Mouse (Mus musculus): Measurements from ENCODE around the gene Bin2. TPM values are rescaled to one million over a fixed set of nuclear protein-coding genes. Genes with fewer than 3 reads are reported as not detected.

Bin2 gene
- total RNA-seq, 2 experiments from 2014 or later, result 0.53 to 0.89 TPM

- intact Hi-C loops (cut with DNase I; ENCODE audit: low total_unique reads), result loop anchor here (5.0 kb wide), 1 partner anchor 217 kb away; the partner anchor contains the start of gene Letmd1
- DNase-seq, result no peak
Measured at GRCm38 (mm10) chr15:100684450-100684849, 15.1 kb upstream of the Bin2 start.

DNA sequence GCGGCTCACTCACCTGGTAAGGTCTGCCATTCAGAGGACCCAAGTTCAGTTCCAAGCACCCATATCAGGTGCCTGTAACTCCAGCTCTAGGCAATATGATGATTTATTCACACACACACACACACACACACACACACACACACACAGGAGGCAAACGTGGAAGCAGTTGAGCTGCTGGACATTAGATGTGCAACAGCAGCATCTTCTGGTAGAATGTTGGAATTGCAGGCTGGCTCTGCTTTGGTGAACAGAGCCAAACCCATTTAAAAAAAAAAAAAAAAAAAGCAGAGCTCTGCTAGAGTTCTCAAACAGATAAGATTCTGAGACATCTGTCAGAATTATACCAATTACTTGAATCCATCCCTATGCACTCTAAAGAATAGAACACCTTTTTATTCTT lies 13.7 kb upstream of the Bin2 start:
- DNase-seq, result peak; percentile 70
- intact Hi-C loops (cut with DNase I; ENCODE audit: low total_unique reads), result loop anchor here (5.0 kb wide), 1 partner anchor 216 kb away; the partner anchor contains the start of gene Letmd1

- no peak for DNase-seq
- intact Hi-C loops (cut with DNase I; ENCODE audit: low total_unique reads), result loop anchor here (5.0 kb wide), 1 partner anchor 214 kb away; the partner anchor contains the start of gene Letmd1
Measured at GRCm38 (mm10) chr15:100681770-100682169, 12.4 kb upstream of the Bin2 start.

DNA sequence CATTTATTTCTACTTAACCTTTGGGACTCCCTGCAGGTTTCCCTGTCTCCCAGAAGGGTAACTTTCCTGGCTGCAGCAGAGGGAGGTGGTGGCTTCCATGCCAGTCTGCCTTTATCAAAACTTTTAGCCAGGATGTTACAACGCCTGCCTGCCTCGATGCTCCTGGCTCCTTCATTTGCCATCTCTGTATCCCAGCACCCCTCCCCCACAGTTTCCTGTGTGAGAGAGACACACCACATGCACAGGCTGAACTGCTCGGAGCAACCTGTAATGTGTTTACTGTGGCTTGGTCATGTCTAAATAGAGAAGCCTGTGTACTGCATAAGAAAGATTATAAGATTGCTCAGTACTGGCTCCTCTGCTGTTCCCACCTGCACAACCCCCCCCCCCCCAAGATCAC lies 11.0 kb upstream of the Bin2 start:
- intact Hi-C loops (cut with DNase I; ENCODE audit: low total_unique reads), result loop anchor here (5.0 kb wide), 1 partner anchor 213 kb away; the partner anchor contains the start of gene Letmd1
- no peak for DNase-seq

- DNase-seq, result no peak
- intact Hi-C loops (cut with DNase I; ENCODE audit: low total_unique reads), result loop anchor here (5.0 kb wide), 1 partner anchor 142 kb away; no protein-coding TSS in a partner anchor
Measured at GRCm38 (mm10) chr15:100679005-100679404, 9.7 kb upstream of the Bin2 start.

DNA sequence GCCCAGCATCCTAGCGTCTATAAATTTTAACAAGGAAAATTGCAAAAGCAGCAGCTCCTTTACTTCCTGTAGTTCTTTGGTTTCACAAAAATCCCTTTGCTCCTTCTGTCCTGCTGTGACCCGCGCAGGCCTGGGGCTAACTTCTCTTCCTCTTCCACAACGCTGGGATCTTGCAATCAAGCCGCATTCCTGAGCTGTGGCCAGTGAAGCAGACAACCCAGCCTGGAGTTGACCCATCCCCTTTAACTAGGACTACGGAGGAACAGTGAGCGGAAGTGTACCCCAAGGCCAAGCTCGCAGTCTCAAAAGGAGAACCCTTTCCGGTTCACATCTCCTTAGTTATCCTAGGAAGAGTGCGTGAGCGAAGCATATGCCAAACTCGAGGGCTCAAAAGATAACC lies 9.2 kb upstream of the Bin2 start:
- DNase-seq, result no peak
- intact Hi-C loops (cut with DNase I; ENCODE audit: low total_unique reads), result loop anchor here (5.0 kb wide), 1 partner anchor 141 kb away; no protein-coding TSS in a partner anchor

GRCm38 (mm10) chr15:100677675-100678074 lies 8.3 kb upstream of the Bin2 start:
- intact Hi-C loops (cut with DNase I; ENCODE audit: low total_unique reads), result loop anchor here (5.0 kb wide), 1 partner anchor 140 kb away; no protein-coding TSS in a partner anchor
- DNase-seq, result no peak

DNA sequence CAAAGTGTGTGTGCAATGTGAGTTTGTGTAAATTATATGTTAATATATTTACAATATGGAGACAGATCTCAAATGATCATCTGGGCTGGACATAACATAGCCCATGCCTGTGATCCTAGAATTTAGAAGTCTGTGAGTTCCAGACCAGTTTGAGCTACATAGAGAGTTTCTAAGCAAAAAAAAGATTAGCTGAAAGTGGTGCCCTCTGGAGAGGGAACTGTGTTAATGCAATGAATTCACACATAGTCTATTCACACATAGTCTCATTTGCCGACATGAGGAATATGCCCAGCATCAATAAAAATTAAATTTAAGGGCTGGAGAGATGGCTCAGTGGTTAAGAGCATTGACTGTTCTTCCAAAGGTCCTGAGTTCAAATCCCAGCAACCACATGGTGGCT lies 7.2 kb upstream of the Bin2 start:
- intact Hi-C loops (cut with DNase I; ENCODE audit: low total_unique reads), result loop anchor here (5.0 kb wide), 1 partner anchor 139 kb away; no protein-coding TSS in a partner anchor
- DNase-seq, result no peak

DNA sequence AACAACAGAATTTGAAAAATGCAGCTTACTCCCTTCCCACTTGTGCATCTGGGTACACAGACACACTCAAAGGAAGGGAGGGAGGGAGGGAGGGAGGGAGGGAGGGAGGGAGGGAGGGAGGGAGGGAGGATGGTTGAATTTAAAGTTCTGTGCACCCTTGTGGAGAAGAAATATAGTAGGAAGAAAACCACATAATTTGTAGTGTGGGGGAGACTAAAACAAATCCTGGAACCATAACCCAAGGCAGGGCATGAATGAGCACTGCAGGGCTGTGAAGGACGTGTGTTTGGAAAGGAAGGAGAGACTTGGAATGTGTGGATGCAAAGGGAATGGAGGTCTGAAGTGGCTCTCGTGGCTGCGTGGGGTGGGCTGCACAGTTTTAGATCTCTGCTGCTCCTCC lies 6.1 kb upstream of the Bin2 start:
- intact Hi-C loops (cut with DNase I; ENCODE audit: low total_unique reads), result loop anchor here (5.0 kb wide), 1 partner anchor 138 kb away; no protein-coding TSS in a partner anchor
- DNase-seq, result no peak

DNA sequence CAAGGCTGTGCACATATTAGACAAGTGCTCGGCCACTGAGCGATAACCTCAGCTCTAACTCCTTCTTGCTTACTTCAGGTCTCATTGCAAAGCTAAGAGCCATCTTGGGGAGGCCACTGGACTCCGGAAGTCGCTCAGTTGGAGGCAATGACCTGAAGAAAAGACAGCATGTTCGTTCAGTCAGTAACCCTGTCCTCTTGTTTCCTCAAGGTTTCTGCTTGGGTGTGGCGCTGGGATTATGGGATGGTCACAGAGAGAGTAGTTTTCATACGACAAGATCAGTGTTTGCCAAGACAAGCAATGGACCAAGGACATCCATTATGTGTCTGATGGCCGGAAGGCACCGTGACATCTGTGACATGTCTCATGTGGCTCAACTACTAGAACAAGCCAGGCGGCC lies 5.2 kb upstream of the Bin2 start:
- no peak for DNase-seq
- intact Hi-C loops (cut with DNase I; ENCODE audit: low total_unique reads), result no loop called here

DNA sequence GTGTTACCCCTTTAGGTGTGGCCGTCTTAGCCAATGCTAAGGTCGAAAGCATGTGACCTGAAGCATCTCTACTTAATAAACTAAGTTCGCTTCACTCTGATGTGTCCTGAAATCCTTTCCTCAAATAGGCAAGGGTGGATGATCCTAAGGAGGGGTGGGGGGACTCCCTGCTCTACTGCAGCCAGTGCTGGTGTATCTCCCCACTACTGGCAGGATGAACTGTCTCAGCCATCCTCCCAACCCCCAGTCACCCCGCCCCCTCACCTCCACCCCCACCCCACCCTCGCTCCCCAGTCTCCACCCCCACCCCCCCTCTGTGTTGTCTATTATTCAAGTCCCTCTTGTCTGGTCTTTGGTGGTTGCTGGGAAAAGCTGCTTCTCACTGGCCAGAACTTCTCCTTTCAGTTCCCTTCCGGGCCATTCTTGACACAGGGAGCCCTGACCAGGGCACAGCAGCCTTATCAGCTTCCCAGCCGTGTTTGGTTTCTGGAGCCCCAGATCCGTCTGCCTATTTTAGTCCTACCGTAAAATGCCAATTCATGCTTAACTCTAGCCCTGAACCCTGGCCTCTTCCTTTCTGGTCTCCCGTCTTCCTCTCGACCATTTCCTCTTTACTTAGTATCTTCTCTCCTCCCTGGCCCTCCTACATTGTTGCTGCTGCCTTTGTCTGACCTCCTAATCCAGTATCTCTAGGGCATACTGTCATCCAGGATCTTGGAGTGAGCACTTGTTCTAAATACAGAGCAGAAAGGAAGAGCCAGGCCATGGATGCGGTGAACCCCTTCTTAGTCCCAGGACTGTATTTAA lies 4.4 kb upstream of the Bin2 start:
- DNase-seq, result no peak
- intact Hi-C loops (cut with DNase I; ENCODE audit: low total_unique reads), result no loop called here

DNA sequence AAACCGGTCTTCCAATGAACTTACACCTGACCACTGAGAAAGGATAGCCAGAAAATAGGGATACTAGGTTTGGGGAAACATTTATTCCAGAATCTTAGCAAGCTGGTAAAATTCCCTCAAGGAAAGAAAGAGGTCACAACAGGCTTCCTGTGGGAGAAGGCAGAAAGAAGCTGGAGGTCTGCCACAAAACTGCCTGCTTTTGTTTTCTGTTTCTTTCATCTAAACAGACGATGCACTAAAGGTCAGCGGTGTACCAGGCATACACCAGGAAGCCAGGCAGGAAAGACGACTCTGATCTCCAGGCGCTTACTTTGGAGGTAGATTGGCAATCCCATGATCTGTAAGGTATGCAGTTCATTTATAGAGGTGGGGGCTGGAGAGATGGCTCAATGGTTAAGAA lies 1.5 kb upstream of the Bin2 start:
- DNase-seq, result no peak
- intact Hi-C loops (cut with DNase I; ENCODE audit: low total_unique reads), result no loop called here

DNA sequence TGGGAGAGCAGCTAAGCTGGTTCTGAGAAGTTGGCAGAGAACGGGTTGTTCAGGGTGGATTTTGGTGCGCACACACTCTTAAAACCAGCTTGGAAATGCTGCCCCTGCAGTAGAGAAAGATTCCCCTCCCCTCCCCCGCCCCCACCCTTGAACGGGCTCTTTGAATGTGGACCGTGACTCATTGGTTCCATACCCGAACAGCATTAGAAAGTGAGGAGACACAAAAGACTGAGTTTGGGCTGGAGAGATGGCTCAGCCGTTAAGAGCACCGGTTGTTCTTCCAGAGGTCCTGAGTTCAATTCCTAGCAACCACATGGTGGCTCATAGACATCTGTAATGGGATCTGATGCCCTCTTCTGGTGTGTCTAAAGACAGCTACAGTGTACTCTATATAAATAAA lies 651 bp upstream of the Bin2 start:
- no peak for DNase-seq
- intact Hi-C loops (cut with DNase I; ENCODE audit: low total_unique reads), result no loop called here

DNA sequence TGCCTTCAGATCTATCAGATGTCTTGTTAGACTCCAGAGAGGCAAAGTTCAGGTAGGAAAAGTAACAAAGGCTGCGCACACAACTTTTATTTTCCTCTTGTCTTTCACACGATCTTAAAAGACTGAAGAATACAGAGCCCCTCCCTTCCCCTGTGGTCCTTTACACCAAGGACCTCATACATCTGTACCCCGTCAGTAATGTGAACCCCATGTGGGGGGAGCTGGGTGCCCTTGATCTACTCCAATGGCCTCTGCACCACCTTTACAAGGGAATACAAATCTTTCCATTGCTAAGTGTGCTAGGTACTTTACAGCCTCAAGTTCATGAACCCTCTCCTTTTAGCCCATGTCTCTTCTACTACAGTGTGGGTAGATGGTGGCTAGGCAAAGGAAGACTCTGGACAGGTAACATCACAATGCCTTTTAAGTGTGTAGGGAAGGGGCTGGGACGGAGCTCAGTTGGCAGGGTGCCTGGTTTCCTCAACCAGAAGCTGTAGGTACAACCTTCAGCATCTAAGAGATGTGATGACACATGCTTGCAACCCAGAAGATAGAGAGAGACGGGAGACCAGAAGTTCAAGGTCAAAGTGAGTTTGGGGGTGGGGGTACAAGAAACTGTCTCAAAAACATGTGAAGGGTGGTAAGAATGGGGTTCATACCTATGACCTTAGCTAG lies 1.3 kb downstream of the Bin2 start:
- intact Hi-C loops (cut with DNase I; ENCODE audit: low total_unique reads), result no loop called here
- DNase-seq, result no peak

DNA sequence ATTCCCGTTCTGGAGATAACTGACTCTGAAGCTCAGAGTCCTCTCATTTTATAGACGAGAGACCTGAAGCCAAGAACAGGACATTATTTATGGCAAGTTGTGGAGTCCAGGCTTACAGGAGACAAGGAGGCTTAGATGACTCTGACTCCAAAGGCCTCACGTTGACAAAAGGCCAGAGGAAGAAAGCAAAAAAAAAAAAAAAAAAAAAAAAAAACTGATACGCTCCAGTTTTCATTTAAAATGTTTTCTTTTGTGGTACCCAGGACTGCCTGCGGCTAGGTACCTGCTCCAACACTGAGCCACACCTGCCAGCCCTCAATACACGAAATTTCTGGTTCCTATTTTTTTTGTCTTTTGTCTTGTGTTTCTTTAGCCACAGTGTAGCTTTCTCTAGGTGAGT lies 1.9 kb downstream of the Bin2 start:
- intact Hi-C loops (cut with DNase I; ENCODE audit: low total_unique reads), result no loop called here
- DNase-seq, result no peak

- intact Hi-C loops (cut with DNase I; ENCODE audit: low total_unique reads), result no loop called here
- no peak for DNase-seq
Measured at GRCm38 (mm10) chr15:100666851-100667250, 2.5 kb downstream of the Bin2 start.

DNA sequence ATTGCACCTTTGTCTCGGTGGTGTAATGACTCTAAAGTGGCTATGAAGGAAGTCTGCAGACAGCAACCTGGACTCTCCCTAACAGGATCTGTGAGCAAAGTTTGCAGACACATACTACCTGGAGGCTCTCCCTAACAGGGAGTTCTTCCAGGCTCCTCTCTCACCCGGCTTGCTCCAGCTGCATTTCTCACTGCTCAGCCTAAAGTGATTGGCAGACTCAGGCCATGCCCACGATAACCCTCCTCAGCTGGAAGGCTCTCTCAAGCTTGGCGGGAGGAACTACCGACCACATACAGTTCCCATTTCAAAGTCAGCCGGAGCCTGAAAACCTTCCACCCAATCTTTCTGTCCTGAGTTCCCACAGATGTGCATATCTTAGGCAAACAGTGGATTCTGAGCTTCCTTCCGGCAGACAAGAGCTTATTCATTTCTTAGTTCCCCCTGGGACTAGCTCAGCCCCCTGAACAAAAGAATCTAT lies 3.1 kb downstream of the Bin2 start:
- intact Hi-C loops (cut with DNase I; ENCODE audit: low total_unique reads), result no loop called here
- DNase-seq, result no peak

DNA sequence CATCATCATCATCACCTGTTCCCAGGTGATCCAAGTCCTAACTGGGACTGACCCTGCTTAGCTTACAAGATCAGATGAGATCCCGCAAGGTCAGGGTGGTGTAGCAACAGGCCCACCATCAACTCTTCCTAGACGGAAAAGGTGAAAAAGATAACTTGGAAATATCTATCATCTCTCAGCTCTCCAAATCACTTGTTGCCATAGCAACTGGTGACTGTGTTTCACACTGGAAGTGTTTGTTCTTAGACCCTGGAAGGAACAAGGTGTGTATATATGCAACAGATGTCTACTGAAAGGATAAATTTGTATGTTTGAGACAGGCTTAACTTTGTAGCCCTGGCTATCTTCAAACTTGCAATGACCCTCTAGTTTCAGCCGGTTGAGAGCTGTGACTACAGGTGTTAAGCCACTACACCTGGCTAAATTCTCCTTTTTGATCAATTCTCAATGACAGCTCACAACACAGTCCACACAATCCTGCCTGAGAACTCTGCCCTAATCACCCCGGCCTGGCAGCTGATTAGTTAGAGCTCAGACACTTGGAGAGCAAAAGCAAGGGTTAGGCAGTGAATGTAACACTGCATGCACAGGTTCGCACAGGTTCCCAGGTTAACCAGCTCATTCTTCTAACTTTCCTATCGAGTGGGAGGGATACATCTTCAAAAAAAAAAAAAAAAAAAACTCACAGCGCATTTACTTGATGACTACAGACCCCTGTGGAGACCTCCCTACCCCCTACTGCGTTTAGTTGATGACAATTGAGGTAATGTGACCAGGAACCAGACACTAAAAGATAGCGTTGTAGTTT lies 3.7 kb downstream of the Bin2 start:
- DNase-seq, result no peak
- intact Hi-C loops (cut with DNase I; ENCODE audit: low total_unique reads), result no loop called here

GRCm38 (mm10) chr15:100664813-100665274 lies 4.5 kb downstream of the Bin2 start:
- intact Hi-C loops (cut with DNase I; ENCODE audit: low total_unique reads), result no loop called here

More at GRCm38 (mm10) chr15:100664813-100665274, 4.5 kb downstream of the Bin2 start:
- no peak for DNase-seq

Data from gastrocnemius, postnatal 14 days (tissue).